Mouse (Mus musculus): ENCODE results near the gene Ldhal6b. TPM values are rescaled to one million over a fixed set of nuclear protein-coding genes. Genes with fewer than 3 reads are reported as not detected.

Gene Ldhal6b
- polyA plus RNA-seq, 1 experiment from 2014 or later, result not detected

GRCm38 (mm10) chr17:5412740-5413139, 5.8 kb downstream of the Ldhal6b start:
- TF ChIP-seq EP300 (IDR thresholded peaks at IDR 0.05) (no peak), CTCF (IDR thresholded peaks at IDR 0.05) (no peak)
- no peak for ATAC-seq

GRCm38 (mm10) chr17:5412301-5412700, 6.3 kb downstream of the Ldhal6b start:
- Histone ChIP-seq H3K4me2 (replicated peaks; ENCODE audit: low read depth, low read length) (no peak overlapping the region), H3K9ac (replicated peaks; ENCODE audit: low read depth) (no peak overlapping the region), H3K4me3 (ENCODE audit: low read depth, low read length) (no peak overlapping the region), H3K27me3 (replicated peaks; ENCODE audit: insufficient read depth, low read length) (no peaks in the 10 kb centered on the region), H3K4me1 (ENCODE audit: insufficient read depth, low read depth, low read length) (no peaks in the 10 kb centered on the region), H3K9me3 (ENCODE audit: low read length) (no peaks in the 10 kb centered on the region), H3K27ac (ENCODE audit: low read length) (no peak overlapping the region), H3K36me3 (ENCODE audit: insufficient read depth, low read length) (no peaks in the 10 kb centered on the region)
- no peak for ATAC-seq
- DNase-seq (ENCODE audit: low spot score), result no peak
- 92% methylated on average over 8 of the region's 8 CpGs for WGBS
- TF ChIP-seq CTCF (IDR thresholded peaks at IDR 0.05), result no peak
- no peak for TF ChIP-seq EP300 (IDR thresholded peaks at IDR 0.05)

More at GRCm38 (mm10) chr17:5412740-5413139, 5.8 kb downstream of the Ldhal6b start:
- 81% methylated on average over 7 of the region's 7 CpGs for WGBS
- Histone ChIP-seq H3K27me3 (replicated peaks; ENCODE audit: insufficient read depth, low read length) (no peaks in the 10 kb centered on the region), H3K4me1 (ENCODE audit: insufficient read depth, low read depth, low read length) (no peaks in the 10 kb centered on the region), H3K9me3 (ENCODE audit: low read length) (no peaks in the 10 kb centered on the region), H3K36me3 (ENCODE audit: insufficient read depth, low read length) (no peaks in the 10 kb centered on the region), H3K9ac (replicated peaks; ENCODE audit: low read depth) (no peak overlapping the region), H3K4me3 (ENCODE audit: low read depth, low read length) (no peak overlapping the region), H3K4me2 (replicated peaks; ENCODE audit: low read depth, low read length) (no peak overlapping the region), H3K27ac (ENCODE audit: low read length) (no peak overlapping the region)
- DNase-seq (ENCODE audit: low spot score), result no peak

- Histone ChIP-seq H3K9me3 (ENCODE audit: low read length) (no peaks in the 10 kb centered on the region), H3K27ac (ENCODE audit: low read length) (no peak overlapping the region), H3K4me1 (ENCODE audit: insufficient read depth, low read depth, low read length) (no peaks in the 10 kb centered on the region), H3K9ac (replicated peaks; ENCODE audit: low read depth) (no peak overlapping the region), H3K4me3 (ENCODE audit: low read depth, low read length) (no peak overlapping the region), H3K4me2 (replicated peaks; ENCODE audit: low read depth, low read length) (no peak overlapping the region), H3K27me3 (replicated peaks; ENCODE audit: insufficient read depth, low read length) (no peaks in the 10 kb centered on the region), H3K36me3 (ENCODE audit: insufficient read depth, low read length) (no peaks in the 10 kb centered on the region)
- WGBS, result 84% methylated on average over 17 of the region's 17 CpGs
- TF ChIP-seq EP300 (IDR thresholded peaks at IDR 0.05) (no peak), CTCF (IDR thresholded peaks at IDR 0.05) (no peak)
- ATAC-seq (no peak), DNase-seq (ENCODE audit: low spot score) (no peak)
These were observed 7.4 kb downstream of the Ldhal6b start for GRCm38 (mm10) chr17:5411205-5411604.

GRCm38 (mm10) chr17:5410336-5410735, 8.2 kb downstream of the Ldhal6b start:
- no peaks in the 10 kb centered on the region for H3K36me3 ChIP-seq (ENCODE audit: insufficient read depth, low read length)
- no peaks in the 10 kb centered on the region for H3K9me3 ChIP-seq (ENCODE audit: low read length)
- H3K27me3 ChIP-seq (replicated peaks; ENCODE audit: insufficient read depth, low read length), result no peaks in the 10 kb centered on the region
- no peak overlapping the region for H3K4me2 ChIP-seq (replicated peaks; ENCODE audit: low read depth, low read length)
- H3K9ac ChIP-seq (replicated peaks; ENCODE audit: low read depth), result no peak overlapping the region
- no peak for DNase-seq (ENCODE audit: low spot score)
- TF ChIP-seq CTCF (IDR thresholded peaks at IDR 0.05) (no peak), EP300 (IDR thresholded peaks at IDR 0.05) (no peak)
- WGBS, result 79% methylated on average over 4 of the region's 4 CpGs
- no peak for ATAC-seq
- no peak overlapping the region for H3K27ac ChIP-seq (ENCODE audit: low read length)
- no peak overlapping the region for H3K4me3 ChIP-seq (ENCODE audit: low read depth, low read length)
- H3K4me1 ChIP-seq (ENCODE audit: insufficient read depth, low read depth, low read length), result no peaks in the 10 kb centered on the region

GRCm38 (mm10) chr17:5407030-5407429, 11.5 kb downstream of the Ldhal6b start:
- Histone ChIP-seq H3K9me3 (ENCODE audit: low read length) (no peaks in the 10 kb centered on the region), H3K27ac (ENCODE audit: low read length) (no peak overlapping the region), H3K36me3 (ENCODE audit: insufficient read depth, low read length) (no peaks in the 10 kb centered on the region), H3K4me1 (ENCODE audit: insufficient read depth, low read depth, low read length) (no peaks in the 10 kb centered on the region), H3K4me2 (replicated peaks; ENCODE audit: low read depth, low read length) (no peak overlapping the region), H3K27me3 (replicated peaks; ENCODE audit: insufficient read depth, low read length) (no peaks in the 10 kb centered on the region), H3K4me3 (ENCODE audit: low read depth, low read length) (no peak overlapping the region), H3K9ac (replicated peaks; ENCODE audit: low read depth) (no peak overlapping the region)
- DNase-seq (ENCODE audit: low spot score) (no peak), ATAC-seq (no peak)
- TF ChIP-seq CTCF (IDR thresholded peaks at IDR 0.05) (no peak), EP300 (IDR thresholded peaks at IDR 0.05) (no peak)
- 45% methylated on average over 6 of the region's 6 CpGs for WGBS

GRCm38 (mm10) chr17:5406566-5406965, 12.0 kb downstream of the Ldhal6b start:
- no peak overlapping the region for H3K4me2 ChIP-seq (replicated peaks; ENCODE audit: low read depth, low read length)

GRCm38 (mm10) chr17:5403885-5404284, 14.7 kb downstream of the Ldhal6b start:
- no peak overlapping the region for H3K4me3 ChIP-seq (ENCODE audit: low read depth, low read length)
- 86% methylated on average over 6 of the region's 6 CpGs for WGBS
- TF ChIP-seq EP300 (IDR thresholded peaks at IDR 0.05), result no peak
- TF ChIP-seq CTCF (IDR thresholded peaks at IDR 0.05), result no peak
- no peaks in the 10 kb centered on the region for H3K36me3 ChIP-seq (ENCODE audit: insufficient read depth, low read length)
- H3K27ac ChIP-seq (ENCODE audit: low read length), result no peak overlapping the region
- no peak for ATAC-seq
- H3K9ac ChIP-seq (replicated peaks; ENCODE audit: low read depth), result no peak overlapping the region
- DNase-seq (ENCODE audit: low spot score), result no peak
- H3K9me3 ChIP-seq (ENCODE audit: low read length), result no peaks in the 10 kb centered on the region
- H3K4me2 ChIP-seq (replicated peaks; ENCODE audit: low read depth, low read length), result no peak overlapping the region
- H3K27me3 ChIP-seq (replicated peaks; ENCODE audit: insufficient read depth, low read length), result no peaks in the 10 kb centered on the region
- H3K4me1 ChIP-seq (ENCODE audit: insufficient read depth, low read depth, low read length), result no peaks in the 10 kb centered on the region

More at GRCm38 (mm10) chr17:5406566-5406965, 12.0 kb downstream of the Ldhal6b start:
- Histone ChIP-seq H3K4me3 (ENCODE audit: low read depth, low read length) (no peak overlapping the region), H3K36me3 (ENCODE audit: insufficient read depth, low read length) (no peaks in the 10 kb centered on the region), H3K27ac (ENCODE audit: low read length) (no peak overlapping the region), H3K4me1 (ENCODE audit: insufficient read depth, low read depth, low read length) (no peaks in the 10 kb centered on the region), H3K27me3 (replicated peaks; ENCODE audit: insufficient read depth, low read length) (no peaks in the 10 kb centered on the region), H3K9ac (replicated peaks; ENCODE audit: low read depth) (no peak overlapping the region), H3K9me3 (ENCODE audit: low read length) (no peaks in the 10 kb centered on the region)
- WGBS, result 26% methylated on average over 10 of the region's 10 CpGs
- no peak for DNase-seq (ENCODE audit: low spot score)
- no peak for ATAC-seq
- TF ChIP-seq EP300 (IDR thresholded peaks at IDR 0.05) (no peak), CTCF (IDR thresholded peaks at IDR 0.05) (no peak)

Data from lung, postnatal 0 days (tissue).